Mouse (Mus musculus): ENCODE results near the gene Farsa. TPM values are rescaled to one million over a fixed set of nuclear protein-coding genes. Genes with fewer than 3 reads are reported as not detected.
"Not testable (repeated sequence)": the region's sequence is repeated elsewhere in the genome, so short reads cannot be mapped to it uniquely, and the experiment has no call there.

The Farsa gene
- polyA plus RNA-seq, 1 experiment from 2014 or later, result 24.5 TPM

DNA sequence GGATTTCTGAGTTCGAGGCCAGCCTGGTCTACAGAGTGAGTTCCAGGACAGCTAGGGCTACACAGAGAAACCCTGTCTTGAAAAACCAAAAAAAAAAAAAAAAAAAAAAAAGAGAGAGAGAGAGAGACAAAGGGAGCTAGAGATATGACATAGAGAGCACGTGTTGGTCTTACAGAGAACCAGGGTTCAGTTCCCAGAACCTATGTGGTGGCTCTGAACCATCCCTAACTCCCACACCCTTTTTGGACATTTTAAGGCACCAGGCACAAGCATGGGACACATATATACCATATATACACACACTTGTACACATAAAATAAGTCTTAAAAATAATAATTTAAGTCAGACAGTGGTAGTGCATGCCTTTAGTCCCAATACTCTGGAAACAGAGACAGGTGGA, 30.3 kb upstream of the Farsa start:
- not testable (repeated sequence) for H3K4me3 ChIP-seq (ENCODE audit: inconsistent target); H3K36me3 ChIP-seq (ENCODE audit: inconsistent target); H3K27ac ChIP-seq; H3K79me2 ChIP-seq (ENCODE audit: inconsistent target)
- 86% methylated on average over 1 of the region's 2 CpGs for WGBS (ENCODE audit: missing documents)

DNA sequence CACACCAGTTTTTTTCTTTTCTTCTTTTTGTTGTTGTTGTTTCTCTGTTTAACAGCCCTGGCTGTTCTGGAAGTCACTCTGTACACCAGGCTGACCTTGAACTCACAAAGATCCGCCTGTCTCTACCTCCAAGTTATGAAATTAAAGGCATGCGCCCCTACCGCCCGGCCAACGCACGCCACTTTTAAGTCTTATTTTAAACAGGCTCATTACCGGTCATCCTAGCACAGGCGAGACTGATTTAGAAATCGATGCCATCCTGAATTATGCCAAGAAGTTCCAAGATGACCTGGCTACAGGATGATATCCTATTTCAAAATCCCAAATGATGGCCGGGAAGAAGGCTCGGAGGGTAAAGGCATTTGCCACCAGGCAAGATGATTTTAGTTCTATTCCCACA, 25.3 kb upstream of the Farsa start, which contains the start of gene Gadd45gip1:
TSS of gene Gadd45gip1 (plus strand) at position 33 of the 400 bp plus-strand sequence.
- peaks cover 21% of the 10 kb centered on the region for H3K79me2 ChIP-seq (ENCODE audit: inconsistent target)
- WGBS (ENCODE audit: missing documents), result 7% methylated on average over 11 of the region's 11 CpGs
- peaks cover 21% of the 10 kb centered on the region for H3K36me3 ChIP-seq (ENCODE audit: inconsistent target)
- H3K27ac ChIP-seq, result peak within 1 kb of the TSS; percentile 63
- peak within 1 kb of the TSS; percentile 83 for H3K4me3 ChIP-seq (ENCODE audit: inconsistent target)

DNA sequence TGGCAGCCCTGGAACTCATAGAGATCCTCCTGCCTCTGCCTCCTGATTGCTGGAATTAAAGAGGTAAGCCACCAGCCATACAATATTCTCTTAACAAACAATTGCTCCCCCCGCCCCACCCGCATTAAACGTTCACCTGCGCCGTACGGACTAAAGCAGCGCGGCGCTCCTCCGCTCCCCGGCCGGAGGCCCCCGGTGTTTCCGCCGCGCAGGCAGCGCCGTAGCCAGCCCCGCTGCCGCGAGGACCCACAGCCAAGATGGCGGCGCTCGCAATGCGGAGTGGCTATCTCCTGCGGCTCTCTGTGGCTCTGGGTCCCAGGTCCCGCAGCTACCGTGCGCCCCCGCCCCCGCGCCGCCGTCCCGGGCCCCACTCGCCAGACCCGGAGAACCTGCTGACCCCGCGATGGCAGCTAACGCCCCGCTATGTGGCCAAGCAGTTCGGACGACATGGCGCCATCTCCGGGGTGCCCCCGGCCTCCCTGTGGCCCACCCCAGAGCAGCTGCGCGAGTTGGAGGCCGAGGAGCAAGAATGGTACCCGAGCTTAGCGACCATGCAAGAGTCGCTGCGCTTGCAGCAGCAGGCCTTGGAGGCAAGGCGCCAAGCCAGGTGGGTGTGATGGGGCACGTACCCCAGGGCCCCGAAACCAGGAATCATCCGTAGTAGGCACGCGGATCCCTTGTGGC, 24.6 kb upstream of the Farsa start:
- peaks cover 21% of the 10 kb centered on the region for H3K79me2 ChIP-seq (ENCODE audit: inconsistent target)
- H3K4me3 ChIP-seq (ENCODE audit: inconsistent target), result peak overlapping the region; percentile 83
- peaks cover 28% of the 10 kb centered on the region for H3K36me3 ChIP-seq (ENCODE audit: inconsistent target)
- under 1% methylated on average over 40 of the region's 59 CpGs for WGBS (ENCODE audit: missing documents)
- peak overlapping the region; percentile 63 for H3K27ac ChIP-seq

DNA sequence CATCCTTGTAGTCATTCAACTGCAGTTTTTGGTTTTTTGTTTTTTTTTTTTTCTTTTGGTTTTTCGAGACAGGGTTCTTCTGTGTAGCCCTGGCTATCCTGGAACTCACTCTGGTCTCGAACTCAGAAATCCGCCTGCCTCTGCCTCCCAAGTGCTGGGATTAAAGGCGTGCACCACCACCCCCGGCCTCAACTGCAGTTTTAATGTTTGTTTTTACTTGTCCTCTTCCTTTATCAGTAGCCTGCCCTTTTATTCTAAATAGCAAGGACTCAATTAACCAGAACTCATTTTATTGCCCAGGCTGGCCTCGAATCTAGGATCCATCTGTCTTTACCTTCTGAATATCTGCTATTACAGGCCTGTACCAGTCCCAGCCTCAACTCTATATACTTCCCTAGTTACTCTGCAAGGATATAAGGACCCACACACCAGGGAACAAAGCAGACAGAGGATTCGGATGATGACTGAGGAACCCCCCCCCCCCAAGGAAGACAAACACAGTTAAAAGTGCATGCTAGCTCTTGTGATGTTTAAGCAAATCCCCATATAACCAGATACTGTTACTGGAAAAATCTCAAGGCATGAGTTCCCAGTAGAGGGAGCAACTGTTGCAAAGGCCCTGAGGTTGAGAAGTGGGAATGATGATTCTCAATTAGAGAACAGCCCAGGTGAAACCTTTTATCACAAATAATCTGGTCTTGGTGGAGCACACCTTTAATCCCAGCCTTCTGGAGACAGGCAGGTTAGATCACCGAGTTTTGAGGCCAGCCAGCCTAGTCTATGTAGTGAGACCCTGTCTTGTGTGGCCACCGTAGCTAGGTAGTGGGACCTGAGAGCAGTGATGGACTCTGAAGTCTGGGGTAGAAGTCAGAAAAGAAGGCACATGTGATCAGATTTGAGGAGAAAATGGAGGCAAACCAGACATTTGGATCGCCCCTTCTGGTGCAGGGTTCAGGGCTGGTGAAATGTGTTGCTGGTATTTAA, 23.7 kb upstream of the Farsa start:
- peak overlapping the region; percentile 39 for H3K27ac ChIP-seq
- WGBS (ENCODE audit: missing documents), result 42% methylated on average over 10 of the region's 10 CpGs

DNA sequence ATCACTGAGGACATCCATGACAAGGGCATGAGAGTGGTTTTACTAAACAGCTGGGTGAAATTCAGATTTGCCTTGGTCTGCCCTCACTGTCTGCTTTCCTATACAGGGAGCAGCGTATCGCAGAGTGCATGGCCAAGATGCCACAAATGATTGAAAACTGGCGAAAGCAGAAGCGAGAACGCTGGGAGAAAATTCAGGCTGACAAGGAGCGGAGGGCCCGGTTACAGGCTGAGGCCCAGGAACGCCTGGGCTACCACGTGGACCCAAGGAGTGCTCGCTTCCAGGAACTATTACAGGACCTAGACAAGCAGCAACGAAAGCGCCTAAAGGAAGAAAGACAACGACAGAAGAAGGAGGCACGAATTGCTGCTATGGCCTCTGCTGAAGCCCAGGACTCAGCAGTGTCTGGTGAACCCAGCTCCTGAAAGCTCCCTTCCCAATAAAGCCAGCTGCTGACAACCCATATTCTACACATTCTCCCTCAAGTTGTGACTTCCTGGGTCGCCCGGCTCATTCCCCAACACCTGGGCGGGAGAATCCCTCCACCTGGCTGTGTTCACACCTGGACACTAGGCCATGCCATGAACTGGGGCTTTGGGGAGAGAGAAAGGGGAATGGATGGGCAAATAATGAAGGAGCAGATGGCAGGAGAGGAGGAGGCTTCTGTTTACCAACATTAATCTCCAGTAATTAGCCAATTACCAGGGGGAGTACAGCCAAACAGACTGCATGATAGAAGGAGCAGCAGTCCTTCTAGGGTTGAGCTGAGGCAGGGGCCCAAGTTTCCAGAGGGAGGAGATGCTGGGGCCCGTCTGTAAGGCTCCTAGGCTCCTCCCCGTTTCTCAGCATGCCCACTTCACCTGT, 22.6 kb upstream of the Farsa start:
- H3K79me2 ChIP-seq (ENCODE audit: inconsistent target), result peaks cover 36% of the 10 kb centered on the region
- H3K4me3 ChIP-seq (ENCODE audit: inconsistent target), result no peak overlapping the region
- 91% methylated on average over 19 of the region's 19 CpGs for WGBS (ENCODE audit: missing documents)
- peaks cover 43% of the 10 kb centered on the region for H3K36me3 ChIP-seq (ENCODE audit: inconsistent target)
- H3K27ac ChIP-seq, result no peak overlapping the region

More for the DNA sequence above, 23.7 kb upstream of the Farsa start:
- peaks cover 24% of the 10 kb centered on the region for H3K79me2 ChIP-seq (ENCODE audit: inconsistent target)
- peak overlapping the region; percentile 83 for H3K4me3 ChIP-seq (ENCODE audit: inconsistent target)
- H3K36me3 ChIP-seq (ENCODE audit: inconsistent target), result peaks cover 37% of the 10 kb centered on the region

DNA sequence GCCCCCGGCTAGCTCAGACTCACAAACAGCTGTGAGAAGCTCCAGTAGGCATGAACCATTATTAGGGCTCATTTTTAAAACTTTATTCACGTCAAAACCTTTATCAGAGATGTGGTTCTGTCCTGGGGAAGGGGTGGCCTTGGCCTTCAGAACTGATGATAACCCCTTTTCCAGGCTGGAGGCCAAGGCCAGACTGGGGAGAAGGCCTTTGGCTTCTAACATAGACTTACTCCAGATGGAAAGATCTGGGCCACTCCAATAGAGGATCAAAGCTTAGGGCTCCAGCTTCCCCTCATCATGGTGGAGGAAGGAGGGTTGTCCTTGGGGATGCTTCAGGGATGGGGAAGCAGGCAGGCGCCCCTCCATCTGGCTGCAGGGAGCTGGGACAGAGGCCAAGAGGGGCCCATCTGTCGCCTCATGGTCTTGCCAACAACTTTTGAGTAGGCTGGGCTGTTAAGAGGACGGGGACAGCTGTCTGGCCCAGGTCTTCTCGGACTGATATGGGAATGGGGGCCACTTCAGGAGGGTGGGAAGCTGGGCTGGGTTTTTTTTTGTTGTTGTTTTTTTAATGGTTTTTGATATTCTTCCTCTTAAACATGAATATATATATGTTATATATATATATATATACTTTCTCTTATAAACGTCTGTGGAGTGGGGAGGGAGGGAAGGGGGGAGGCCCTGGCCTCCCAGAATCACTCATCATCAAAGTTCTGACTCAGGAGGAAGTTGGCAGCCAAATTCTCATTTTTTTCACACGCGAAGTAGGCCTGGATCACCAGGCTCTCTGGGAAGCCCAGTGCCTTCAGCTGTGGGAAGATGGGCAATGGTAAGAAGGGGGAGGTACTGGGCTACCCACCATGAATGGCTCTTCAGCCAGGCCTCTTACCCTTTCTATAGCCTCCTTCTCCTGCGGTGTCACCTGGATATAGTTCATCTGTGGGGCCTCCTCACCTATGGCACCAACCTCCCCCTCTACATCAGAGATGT, 21.6 kb upstream of the Farsa start:
- H3K4me3 ChIP-seq (ENCODE audit: inconsistent target), result no peak overlapping the region
- H3K36me3 ChIP-seq (ENCODE audit: inconsistent target), result peaks cover 43% of the 10 kb centered on the region
- no peak overlapping the region for H3K27ac ChIP-seq
- 82% methylated on average over 9 of the region's 10 CpGs for WGBS (ENCODE audit: missing documents)
- H3K79me2 ChIP-seq (ENCODE audit: inconsistent target), result peaks cover 44% of the 10 kb centered on the region

DNA sequence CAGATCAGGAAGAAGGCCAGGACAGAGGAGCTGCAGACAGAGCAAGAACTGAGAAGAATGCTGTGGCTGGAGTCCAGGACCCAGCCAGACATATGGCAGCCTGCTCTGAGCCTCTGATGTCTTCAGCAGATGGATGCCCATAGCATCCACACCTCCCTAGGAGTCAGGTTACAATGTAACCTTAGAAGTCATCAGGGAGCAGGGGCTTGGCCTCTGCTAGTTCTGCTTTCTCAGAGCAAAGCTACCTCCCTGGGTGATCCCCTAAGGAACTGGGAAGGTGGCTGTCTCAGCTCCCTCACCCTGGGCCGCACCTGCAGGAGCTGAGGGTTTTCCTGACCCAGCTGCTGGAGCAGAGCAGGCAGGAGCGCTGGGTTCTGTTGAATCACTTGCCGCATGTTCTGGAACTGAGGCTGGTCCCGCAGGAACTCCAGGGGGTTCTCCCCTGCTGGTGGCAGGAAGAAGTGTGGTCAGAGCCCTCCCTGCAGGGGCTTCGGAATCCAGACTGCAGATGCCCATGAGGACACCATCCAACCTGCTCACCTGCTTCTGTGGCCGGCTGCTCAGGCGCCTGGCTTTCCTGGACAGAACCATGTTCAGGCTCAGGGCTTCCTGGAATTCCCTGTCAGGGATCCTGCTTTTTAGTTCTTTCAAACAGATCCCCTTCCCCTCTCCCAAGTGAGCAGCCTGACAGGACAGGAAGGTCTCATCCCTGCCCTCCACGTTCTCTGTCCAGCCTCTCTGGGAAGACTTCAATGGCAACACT, 19.5 kb upstream of the Farsa start:
- WGBS (ENCODE audit: missing documents), result 89% methylated on average over 8 of the region's 8 CpGs
- H3K36me3 ChIP-seq (ENCODE audit: inconsistent target), result peaks cover 43% of the 10 kb centered on the region
- H3K79me2 ChIP-seq (ENCODE audit: inconsistent target), result peaks cover 44% of the 10 kb centered on the region
- H3K27ac ChIP-seq, result no peak overlapping the region
- no peak overlapping the region for H3K4me3 ChIP-seq (ENCODE audit: inconsistent target)

DNA sequence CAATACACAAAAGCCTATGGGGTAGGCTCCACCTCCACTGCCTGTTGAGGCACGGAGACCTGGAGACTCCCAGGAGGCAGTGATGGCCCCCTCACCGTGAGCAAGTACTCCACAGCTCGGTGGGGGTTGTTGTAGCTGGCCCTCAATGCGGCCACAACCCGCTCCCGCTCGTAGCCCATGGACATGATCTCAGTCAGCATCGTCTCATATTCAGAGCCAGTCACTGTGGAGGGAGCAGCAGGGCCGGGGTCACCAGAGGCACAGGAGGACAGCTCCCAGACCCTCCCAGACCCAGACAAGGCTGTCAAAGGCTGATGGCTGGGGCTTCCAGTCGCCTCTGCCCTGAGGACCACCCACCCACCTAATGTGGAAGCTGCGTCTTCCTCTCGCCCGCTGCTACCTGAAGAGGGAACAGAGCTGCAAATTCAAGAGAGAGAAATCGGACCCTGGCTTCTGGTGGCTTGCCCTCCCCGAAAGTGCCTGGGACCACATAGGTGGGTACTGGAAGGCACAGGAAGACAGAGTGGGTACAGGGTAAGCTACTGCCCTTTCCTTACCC, 18.8 kb upstream of the Farsa start:
- Histone ChIP-seq H3K27ac (no peak overlapping the region), H3K4me3 (ENCODE audit: inconsistent target) (no peak overlapping the region), H3K36me3 (ENCODE audit: inconsistent target) (peaks cover 50% of the 10 kb centered on the region), H3K79me2 (ENCODE audit: inconsistent target) (peaks cover 37% of the 10 kb centered on the region)
- WGBS (ENCODE audit: missing documents), result 91% methylated on average over 14 of the region's 15 CpGs

DNA sequence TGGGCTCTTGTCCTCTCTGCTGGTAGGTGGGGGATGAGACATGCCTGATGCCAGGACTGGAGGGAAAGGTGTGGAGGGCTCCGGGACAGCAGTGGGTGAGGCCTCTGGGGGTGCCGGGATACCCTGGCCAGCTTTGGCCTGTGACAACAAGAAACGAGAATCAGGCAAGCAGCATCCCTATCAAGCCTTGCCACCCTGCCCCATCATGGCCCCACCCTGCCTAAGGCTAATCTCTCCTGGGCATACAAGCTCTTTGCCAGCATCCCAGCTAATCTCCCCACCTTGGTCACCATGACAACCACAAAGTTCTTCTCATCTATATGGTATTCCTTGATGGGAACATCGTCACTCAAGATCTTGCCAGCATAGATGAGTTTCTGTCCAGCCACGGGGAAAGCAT, 18.3 kb upstream of the Farsa start:
- Histone ChIP-seq H3K4me3 (ENCODE audit: inconsistent target) (no peak overlapping the region), H3K79me2 (ENCODE audit: inconsistent target) (peaks cover 35% of the 10 kb centered on the region), H3K36me3 (ENCODE audit: inconsistent target) (peaks cover 55% of the 10 kb centered on the region), H3K27ac (no peak overlapping the region)
- WGBS (ENCODE audit: missing documents), result 94% methylated on average over 5 of the region's 5 CpGs

DNA sequence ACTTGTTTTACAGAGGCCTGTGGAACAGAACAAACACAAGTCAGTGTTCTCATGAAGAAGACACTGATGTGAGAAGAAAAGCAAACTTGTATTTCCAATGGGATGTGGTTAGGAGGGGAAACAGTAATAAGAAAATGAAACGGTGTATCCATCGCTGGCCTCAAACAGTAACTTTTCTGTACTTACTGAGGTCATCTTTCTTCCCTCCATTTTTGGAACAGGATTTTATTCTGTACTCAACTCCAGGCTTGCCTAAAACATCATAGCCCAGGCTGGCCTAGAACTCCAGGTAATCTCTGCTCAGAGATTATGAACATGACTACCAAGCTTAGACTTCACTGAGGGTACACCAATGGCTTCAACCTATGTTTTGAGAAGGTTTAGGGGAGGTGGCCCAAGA, 17.4 kb upstream of the Farsa start:
- Histone ChIP-seq H3K27ac (peak overlapping the region; percentile 39), H3K4me3 (ENCODE audit: inconsistent target) (peak overlapping the region; percentile 50), H3K36me3 (ENCODE audit: inconsistent target) (peaks cover 59% of the 10 kb centered on the region), H3K79me2 (ENCODE audit: inconsistent target) (peaks cover 41% of the 10 kb centered on the region)
- WGBS (ENCODE audit: missing documents), result 42% methylated on average over 2 of the region's 2 CpGs

DNA sequence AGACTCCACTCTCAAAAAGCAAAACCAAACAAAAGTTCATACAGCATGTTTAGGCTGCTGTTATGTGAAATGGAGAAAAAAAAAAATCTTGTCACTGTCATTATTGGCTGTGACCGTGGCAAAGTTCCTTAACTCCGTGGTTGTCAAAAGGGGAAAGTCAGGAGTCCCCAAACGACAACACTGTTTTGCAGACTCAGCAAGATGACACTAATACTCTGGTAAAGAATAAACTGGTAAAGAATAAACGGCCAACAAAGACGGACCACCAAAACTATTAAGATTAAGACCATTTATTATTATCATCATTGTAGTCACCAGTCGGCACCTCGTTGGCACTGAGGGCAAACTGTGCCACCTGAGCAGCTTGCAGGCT, 16.9 kb upstream of the Farsa start:
- WGBS (ENCODE audit: missing documents), result 0% methylated on average over 7 of the region's 7 CpGs
- Histone ChIP-seq H3K4me3 (ENCODE audit: inconsistent target) (peak overlapping the region; percentile 50), H3K36me3 (ENCODE audit: inconsistent target) (peaks cover 59% of the 10 kb centered on the region), H3K27ac (peak overlapping the region; percentile 39), H3K79me2 (ENCODE audit: inconsistent target) (peaks cover 41% of the 10 kb centered on the region)

DNA sequence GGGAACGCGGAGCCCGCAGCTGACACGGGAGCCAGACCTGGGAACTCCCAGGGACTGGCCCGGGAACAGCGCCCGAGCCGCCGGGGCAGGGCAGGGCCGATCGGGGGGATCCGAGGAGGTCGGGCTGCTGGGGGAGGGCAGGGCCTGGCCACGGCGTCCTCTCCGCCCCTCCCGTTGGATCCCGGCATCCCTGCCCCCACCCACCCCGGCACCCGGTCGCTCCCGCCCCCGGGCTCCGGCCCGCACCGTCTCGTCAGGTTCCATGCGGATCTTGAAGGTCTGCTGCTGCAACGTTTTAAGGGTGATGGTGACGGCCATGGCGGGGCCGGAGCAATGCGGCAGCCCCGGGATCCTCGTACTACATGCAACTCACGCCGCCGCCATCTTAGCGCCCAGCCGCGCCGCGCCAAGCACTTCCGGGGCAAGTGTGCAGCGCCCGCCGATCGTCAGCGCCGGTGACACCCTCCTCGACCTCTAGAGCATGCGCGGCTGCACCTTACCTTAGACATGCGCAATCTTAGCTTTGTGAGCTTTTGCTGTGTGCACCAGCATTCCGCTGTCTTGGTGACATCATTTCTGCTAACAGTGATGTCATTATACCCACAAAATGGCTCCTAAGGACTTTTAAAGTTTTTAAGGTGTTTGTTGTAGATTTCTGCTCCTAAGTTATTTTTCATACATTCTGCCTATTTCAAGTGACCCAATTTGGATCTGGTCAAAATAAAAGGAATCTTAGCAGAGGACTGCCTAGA, 16.4 kb upstream of the Farsa start, which contains the start of gene Rad23a:
TSS of gene Rad23a (minus strand) at position 418 of the 752 bp plus-strand sequence.
- peak within 1 kb of the TSS; percentile 39 for H3K27ac ChIP-seq
- peaks cover 62% of the 10 kb centered on the region for H3K36me3 ChIP-seq (ENCODE audit: inconsistent target)
- peaks cover 45% of the 10 kb centered on the region for H3K79me2 ChIP-seq (ENCODE audit: inconsistent target)
- WGBS (ENCODE audit: missing documents), result under 1% methylated on average over 51 of the region's 55 CpGs
- peak within 1 kb of the TSS; percentile 50 for H3K4me3 ChIP-seq (ENCODE audit: inconsistent target)
